Mouse (Mus musculus): ENCODE measurements around the gene Tmem43. TPM values are rescaled to one million over a fixed set of nuclear protein-coding genes. Genes with fewer than 3 reads are reported as not detected.

The Tmem43 gene
- polyA plus RNA-seq, 1 experiment from 2014 or later: 34.5 TPM

GRCm38 (mm10) chr6:91449472-91450225, 23.9 kb upstream of the Tmem43 start:
- Histone ChIP-seq H3K4me3 (replicated peaks; ENCODE audit: low read depth, low read length) (no peak overlapping the region), H3K9ac (ENCODE audit: low read depth, low read length) (no peak overlapping the region), H3K4me1 (replicated peaks; ENCODE audit: insufficient read depth, low read length) (no peaks in the 10 kb centered on the region), H3K4me2 (ENCODE audit: low read length) (no peak overlapping the region), H3K27ac (no peak overlapping the region), H3K36me3 (ENCODE audit: insufficient read depth, low read length) (no peaks in the 10 kb centered on the region), H3K27me3 (ENCODE audit: insufficient read depth, low read length) (no peaks in the 10 kb centered on the region), H3K9me3 (replicated peaks; ENCODE audit: low read length) (no peaks in the 10 kb centered on the region)
- 47% methylated on average over 3 of the region's 3 CpGs for WGBS
- no peak for DNase-seq (ENCODE audit: low spot score)
- ATAC-seq (replicated peaks; ENCODE audit: low FRiP score, low read depth): no peak
- TF ChIP-seq CTCF (IDR thresholded peaks at IDR 0.05; ENCODE audit: low read depth): no peak

GRCm38 (mm10) chr6:91452056-91452455, 21.4 kb upstream of the Tmem43 start:
- Histone ChIP-seq H3K4me1 (replicated peaks; ENCODE audit: insufficient read depth, low read length) (no peaks in the 10 kb centered on the region), H3K4me3 (replicated peaks; ENCODE audit: low read depth, low read length) (no peak overlapping the region)
- no peak for ATAC-seq (replicated peaks; ENCODE audit: low FRiP score, low read depth)

GRCm38 (mm10) chr6:91454546-91454945, 19.0 kb upstream of the Tmem43 start:
- Histone ChIP-seq H3K4me2 (ENCODE audit: low read length) (no peak overlapping the region), H3K9me3 (replicated peaks; ENCODE audit: low read length) (no peaks in the 10 kb centered on the region), H3K27me3 (ENCODE audit: insufficient read depth, low read length) (no peaks in the 10 kb centered on the region), H3K4me1 (replicated peaks; ENCODE audit: insufficient read depth, low read length) (no peaks in the 10 kb centered on the region), H3K9ac (ENCODE audit: low read depth, low read length) (no peak overlapping the region), H3K27ac (no peak overlapping the region), H3K4me3 (replicated peaks; ENCODE audit: low read depth, low read length) (no peak overlapping the region), H3K36me3 (ENCODE audit: insufficient read depth, low read length) (no peaks in the 10 kb centered on the region)
- TF ChIP-seq CTCF (IDR thresholded peaks at IDR 0.05; ENCODE audit: low read depth): no peak
- 28% methylated on average over 5 of the region's 5 CpGs for WGBS
- DNase-seq (ENCODE audit: low spot score) (no peak), ATAC-seq (replicated peaks; ENCODE audit: low FRiP score, low read depth) (peak; percentile 49; the same call in 1 of the 2 replicates)

More at GRCm38 (mm10) chr6:91452056-91452455, 21.4 kb upstream of the Tmem43 start:
- TF ChIP-seq CTCF (IDR thresholded peaks at IDR 0.05; ENCODE audit: low read depth): no peak
- H3K27ac ChIP-seq: no peak overlapping the region
- WGBS: 52% methylated on average over 1 of the region's 1 CpGs
- no peak overlapping the region for H3K9ac ChIP-seq (ENCODE audit: low read depth, low read length)
- H3K36me3 ChIP-seq (ENCODE audit: insufficient read depth, low read length): no peaks in the 10 kb centered on the region
- no peaks in the 10 kb centered on the region for H3K27me3 ChIP-seq (ENCODE audit: insufficient read depth, low read length)
- no peak for DNase-seq (ENCODE audit: low spot score)
- H3K9me3 ChIP-seq (replicated peaks; ENCODE audit: low read length): no peaks in the 10 kb centered on the region
- no peak overlapping the region for H3K4me2 ChIP-seq (ENCODE audit: low read length)

- ATAC-seq (replicated peaks; ENCODE audit: low FRiP score, low read depth) (peak; percentile 85), DNase-seq (ENCODE audit: low spot score) (peak; percentile 58)
- Histone ChIP-seq H3K9ac (ENCODE audit: low read depth, low read length) (no peak overlapping the region), H3K9me3 (replicated peaks; ENCODE audit: low read length) (no peaks in the 10 kb centered on the region), H3K36me3 (ENCODE audit: insufficient read depth, low read length) (0 out of 2 replicates have a peak, but pooled peaks cover 6% of the 10 kb centered on the region), H3K4me1 (replicated peaks; ENCODE audit: insufficient read depth, low read length) (no peaks in the 10 kb centered on the region), H3K4me2 (ENCODE audit: low read length) (no peak overlapping the region), H3K27me3 (ENCODE audit: insufficient read depth, low read length) (no peaks in the 10 kb centered on the region), H3K4me3 (replicated peaks; ENCODE audit: low read depth, low read length) (no peak overlapping the region), H3K27ac (no peak overlapping the region)
- peak; percentile 40; the same call in 1 of the 2 replicates for TF ChIP-seq CTCF (IDR thresholded peaks at IDR 0.05; ENCODE audit: low read depth)
- WGBS: 61% methylated on average over 1 of the region's 1 CpGs
Observed at GRCm38 (mm10) chr6:91459471-91459870, 14.0 kb upstream of the Tmem43 start.

- peaks cover 30% of the 10 kb centered on the region for H3K36me3 ChIP-seq (ENCODE audit: insufficient read depth, low read length)
- H3K9ac ChIP-seq (ENCODE audit: low read depth, low read length): no peak overlapping the region
- H3K27ac ChIP-seq: peak overlapping the region; percentile 31
- no peak overlapping the region for H3K4me3 ChIP-seq (replicated peaks; ENCODE audit: low read depth, low read length)
- no peaks in the 10 kb centered on the region for H3K4me1 ChIP-seq (replicated peaks; ENCODE audit: insufficient read depth, low read length)
- no peak overlapping the region for H3K4me2 ChIP-seq (ENCODE audit: low read length)
- 79% methylated on average over 2 of the region's 2 CpGs for WGBS
- no peak for DNase-seq (ENCODE audit: low spot score)
- no peak for TF ChIP-seq CTCF (IDR thresholded peaks at IDR 0.05; ENCODE audit: low read depth)
- H3K9me3 ChIP-seq (replicated peaks; ENCODE audit: low read length): no peaks in the 10 kb centered on the region
- ATAC-seq (replicated peaks; ENCODE audit: low FRiP score, low read depth): 0 out of 2 replicates have a peak, but pooled peaks have one; percentile 44
- H3K27me3 ChIP-seq (ENCODE audit: insufficient read depth, low read length): no peaks in the 10 kb centered on the region
Observed at GRCm38 (mm10) chr6:91465756-91466155, 7.7 kb upstream of the Tmem43 start.

GRCm38 (mm10) chr6:91467106-91467505, 6.4 kb upstream of the Tmem43 start:
- 94% methylated on average over 1 of the region's 1 CpGs for WGBS
- DNase-seq (ENCODE audit: low spot score): no peak

More at GRCm38 (mm10) chr6:91467106-91467505, 6.4 kb upstream of the Tmem43 start:
- Histone ChIP-seq H3K36me3 (ENCODE audit: insufficient read depth, low read length) (peaks cover 30% of the 10 kb centered on the region), H3K27me3 (ENCODE audit: insufficient read depth, low read length) (no peaks in the 10 kb centered on the region), H3K27ac (no peak overlapping the region), H3K4me1 (replicated peaks; ENCODE audit: insufficient read depth, low read length) (peaks cover under 1% of the 10 kb centered on the region), H3K4me3 (replicated peaks; ENCODE audit: low read depth, low read length) (no peak overlapping the region), H3K9me3 (replicated peaks; ENCODE audit: low read length) (no peaks in the 10 kb centered on the region), H3K9ac (ENCODE audit: low read depth, low read length) (no peak overlapping the region), H3K4me2 (ENCODE audit: low read length) (no peak overlapping the region)
- no peak for TF ChIP-seq CTCF (IDR thresholded peaks at IDR 0.05; ENCODE audit: low read depth)
- ATAC-seq (replicated peaks; ENCODE audit: low FRiP score, low read depth): no peak
